Mouse (Mus musculus) right cerebral cortex, postnatal 25 days (tissue): ENCODE measurements around the gene Dstn.

Source experiments
- DNase-seq: peaks from one replicate; pipeline ENCODE4 v3.0.0; 2022

Dstn gene

GRCm38 (mm10) chr2:143916229-143916628, 1.1 kb downstream of the Dstn start:
- DNase-seq, result no peak

- no peak for DNase-seq
These were observed 2.5 kb downstream of the Dstn start for GRCm38 (mm10) chr2:143917622-143918021.

GRCm38 (mm10) chr2:143918831-143919502, 3.8 kb downstream of the Dstn start:
- DNase-seq, result no peak

GRCm38 (mm10) chr2:143924085-143924484, 9.0 kb downstream of the Dstn start:
- no peak for DNase-seq

GRCm38 (mm10) chr2:143925826-143926225, 10.7 kb downstream of the Dstn start:
- DNase-seq, result no peak

GRCm38 (mm10) chr2:143929607-143930311, 14.6 kb downstream of the Dstn start:
- no peak for DNase-seq

GRCm38 (mm10) chr2:143932340-143932873, 17.3 kb downstream of the Dstn start:
- DNase-seq, result no peak

GRCm38 (mm10) chr2:143933516-143933915, 18.4 kb downstream of the Dstn start:
- no peak for DNase-seq

GRCm38 (mm10) chr2:143934439-143934838, 19.3 kb downstream of the Dstn start:
- DNase-seq, result no peak

- no peak for DNase-seq
These were observed 22.7 kb downstream of the Dstn start for GRCm38 (mm10) chr2:143937861-143938260.

- no peak for DNase-seq
These were observed 25.3 kb downstream of the Dstn start for GRCm38 (mm10) chr2:143940406-143940805.

- DNase-seq, result no peak
These were observed 29.7 kb downstream of the Dstn start for GRCm38 (mm10) chr2:143944796-143945195.

GRCm38 (mm10) chr2:143945466-143946075, 30.5 kb downstream of the Dstn start:
- no peak for DNase-seq

- DNase-seq, result no peak
These were observed 31.3 kb downstream of the Dstn start for GRCm38 (mm10) chr2:143946399-143946798.

- no peak for DNase-seq
These were observed 32.9 kb downstream of the Dstn start for GRCm38 (mm10) chr2:143947981-143948380.

GRCm38 (mm10) chr2:143948416-143948815, 33.3 kb downstream of the Dstn start:
- DNase-seq, result no peak

- no peak for DNase-seq
These were observed 34.1 kb downstream of the Dstn start for GRCm38 (mm10) chr2:143949217-143949616.

- DNase-seq, result no peak
These were observed 35.3 kb downstream of the Dstn start for GRCm38 (mm10) chr2:143950290-143951027.

- DNase-seq, result no peak
These were observed 35.9 kb downstream of the Dstn start for GRCm38 (mm10) chr2:143951028-143951420.

GRCm38 (mm10) chr2:143951546-143952315, 36.6 kb downstream of the Dstn start:
- no peak for DNase-seq

- no peak for DNase-seq
These were observed 38.8 kb downstream of the Dstn start for GRCm38 (mm10) chr2:143953944-143954343.

GRCm38 (mm10) chr2:143955004-143955403, 39.9 kb downstream of the Dstn start:
- no peak for DNase-seq
